Mouse (Mus musculus) lung, adult 2 months (tissue): ENCODE measurements around the gene Atg101. TPM values are rescaled to one million over a fixed set of nuclear protein-coding genes. Genes with fewer than 3 reads are reported as not detected.

ENCODE experiments used
- DNase-seq: peaks from one replicate; pipeline ENCODE4 v3.0.0; 2022
- H3K4me1 ChIP-seq: fragments of 200-500 bp; 2 replicates; pipeline ENCODE4 v1.6.1; 2011; ENCODE audit warnings: low read length; ENCODE audit not compliant: control insufficient read depth, insufficient read depth
- H3K4me3 ChIP-seq: fragments of 200-500 bp; replicated peaks from 2 replicates; pipeline ENCODE3; 2011; ENCODE audit warnings: low read depth, mild to moderate bottlenecking, control low read depth, low read length; ENCODE audit errors: extremely low read depth
- CTCF ChIP-seq: fragments of 200-500 bp; IDR thresholded peaks from 2 replicates; pipeline ENCODE4 v1.5.1; 2011; ENCODE audit warnings: mild to moderate bottlenecking, low read length, control low read depth; ENCODE audit not compliant: insufficient read depth
- POLR2A ChIP-seq: fragments of 200-500 bp; IDR thresholded peaks from 2 replicates; pipeline ENCODE4 v1.6.1; 2011; ENCODE audit warnings: low read depth, mild to moderate bottlenecking, control low read depth, low read length, borderline replicate concordance; ENCODE audit errors: extremely low read depth
- WGBS: fragments of 180-500 bp; shearing (Covaris S2); methylation state at CpG from one replicate; pipeline ENCODE4 v1.1.7; 2018; 5-methylcytosine and 5-hydroxymethylcytosine counted together
- polyA plus RNA-seq: library from polyadenylated mRNA; depleted of rRNA; stranded (reverse); fragments of >200 nt; gene quantifications from 2 replicates; pipeline ENCODE4 v1.2.3, GENCODE M21; 2012

Atg101 gene
- polyA plus RNA-seq, 1 experiment = 38.6 TPM

GRCm38 (mm10) chr15:101266132-101266963, 17.7 kb upstream of the Atg101 start:
- WGBS = 1% methylated on average over 55 of the region's 57 CpGs

GRCm38 (mm10) chr15:101267053-101268032, 16.7 kb upstream of the Atg101 start:
- 0 out of 2 replicates have a peak, but pooled peaks have one; percentile 38 for TF ChIP-seq POLR2A
- no peak for TF ChIP-seq CTCF
- 1% methylated on average over 25 of the region's 25 CpGs for WGBS
- peaks cover 18% of the 10 kb centered on the region for H3K4me1 ChIP-seq
- DNase-seq = peak; percentile 55
- H3K4me3 ChIP-seq = peak overlapping the region; percentile 67

More at GRCm38 (mm10) chr15:101266132-101266963, 17.7 kb upstream of the Atg101 start:
- peak; percentile 94 for DNase-seq
- H3K4me3 ChIP-seq = peak overlapping the region; percentile 67
- peaks cover 20% of the 10 kb centered on the region for H3K4me1 ChIP-seq
- TF ChIP-seq CTCF = no peak
- peak; percentile 95 for TF ChIP-seq POLR2A

GRCm38 (mm10) chr15:101270101-101270820, 13.8 kb upstream of the Atg101 start:
- 93% methylated on average over 29 of the region's 29 CpGs for WGBS
- Histone ChIP-seq H3K4me3 (no peak overlapping the region), H3K4me1 (peaks cover 13% of the 10 kb centered on the region)
- no peak for TF ChIP-seq CTCF
- no peak for TF ChIP-seq POLR2A
- no peak for DNase-seq

DNA sequence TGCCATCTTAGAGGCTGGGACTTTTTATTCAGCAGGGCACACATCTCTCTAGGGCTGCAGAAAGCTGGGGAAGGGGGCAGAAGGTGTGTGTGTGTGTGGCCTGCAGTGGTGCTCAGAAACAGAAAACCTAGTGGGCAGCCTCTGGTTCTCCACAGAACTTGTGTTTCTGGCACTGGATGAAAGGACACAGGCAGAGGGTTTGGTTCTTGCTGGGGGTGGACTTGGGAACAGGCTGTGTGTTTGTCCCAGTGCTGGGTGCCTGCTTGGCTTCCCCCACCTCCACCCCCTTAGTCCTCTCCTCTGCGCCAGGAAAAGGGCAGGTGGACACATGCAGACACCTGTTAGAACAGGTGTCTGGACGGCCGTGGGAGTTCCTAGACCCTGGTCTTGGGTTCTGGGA, 13.0 kb upstream of the Atg101 start:
- H3K4me3 ChIP-seq = no peak overlapping the region
- WGBS = 77% methylated on average over 3 of the region's 3 CpGs
- peaks cover 10% of the 10 kb centered on the region for H3K4me1 ChIP-seq
- no peak for DNase-seq
- TF ChIP-seq POLR2A (no peak), CTCF (no peak)

DNA sequence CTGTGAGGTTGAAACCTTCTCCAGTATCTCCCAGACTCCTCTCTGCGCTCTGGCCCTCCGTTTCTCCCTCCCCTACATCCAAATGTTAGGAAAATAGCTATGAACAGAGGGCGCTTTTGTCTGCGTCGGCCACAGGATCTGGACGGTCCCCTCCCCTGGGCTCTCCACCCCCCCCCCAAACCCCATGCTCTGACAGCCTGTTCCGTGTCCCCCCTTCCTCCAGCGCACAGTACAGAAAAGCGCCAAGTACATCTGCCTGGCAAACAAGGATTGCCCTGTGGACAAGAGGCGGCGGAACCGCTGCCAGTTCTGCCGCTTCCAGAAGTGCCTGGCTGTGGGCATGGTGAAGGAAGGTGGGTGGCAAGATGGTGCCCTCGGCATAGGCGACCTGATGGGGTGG, 12.6 kb upstream of the Atg101 start:
- no peak for DNase-seq
- Histone ChIP-seq H3K4me3 (no peak overlapping the region), H3K4me1 (0 out of 2 replicates have a peak, but pooled peaks cover 9% of the 10 kb centered on the region)
- WGBS = 84% methylated on average over 15 of the region's 15 CpGs
- TF ChIP-seq POLR2A = no peak
- no peak for TF ChIP-seq CTCF

GRCm38 (mm10) chr15:101274380-101274779, 9.7 kb upstream of the Atg101 start:
- TF ChIP-seq POLR2A (no peak), CTCF (no peak)
- H3K4me1 ChIP-seq = no peaks in the 10 kb centered on the region
- 26% methylated on average over 6 of the region's 6 CpGs for WGBS
- no peak overlapping the region for H3K4me3 ChIP-seq
- no peak for DNase-seq

- 61% methylated on average over 11 of the region's 11 CpGs for WGBS
- TF ChIP-seq POLR2A = no peak
- no peak for TF ChIP-seq CTCF
- DNase-seq = no peak
- Histone ChIP-seq H3K4me3 (no peak overlapping the region), H3K4me1 (no peaks in the 10 kb centered on the region)
Observed at GRCm38 (mm10) chr15:101277351-101277899, 6.6 kb upstream of the Atg101 start.

- H3K4me1 ChIP-seq = no peaks in the 10 kb centered on the region
- WGBS = 62% methylated on average over 5 of the region's 5 CpGs
- no peak overlapping the region for H3K4me3 ChIP-seq
- DNase-seq = no peak
- TF ChIP-seq POLR2A (no peak), CTCF (no peak)
Observed at GRCm38 (mm10) chr15:101278589-101278988, 5.5 kb upstream of the Atg101 start.
